Mouse (Mus musculus) lung, embryonic 14.5 days (tissue): ENCODE data around the gene Tbx15. TPM values are rescaled to one million over a fixed set of nuclear protein-coding genes. Genes with fewer than 3 reads are reported as not detected.

ENCODE experiments used
- ATAC-seq: fragments of 200-750 bp; cut with Nextera tagmentation; 2 replicates; pipeline ENCODE4 v1.8.0; 2017; ENCODE audit warnings: mild to moderate bottlenecking, moderate TSS enrichment, moderate library complexity; ENCODE audit not compliant: insufficient read depth
- DNase-seq: peaks from one replicate; pipeline ENCODE4 v3.0.0-alpha.2; 2015
- H3K27ac ChIP-seq: fragments of 300-500 bp; sonication (generic); 2 replicates; pipeline ENCODE4 v1.5.1; 2014; ENCODE audit warnings: low read depth, mild to moderate bottlenecking, moderate library complexity
- H3K27me3 ChIP-seq: fragments of 300-500 bp; sonication (generic); 2 replicates; pipeline ENCODE4 v1.6.1; 2014; ENCODE audit warnings: low read length, control low read depth; ENCODE audit not compliant: insufficient read depth
- H3K36me3 ChIP-seq: fragments of 300-500 bp; sonication (generic); 2 replicates; pipeline ENCODE4 v1.6.1; 2014; ENCODE audit warnings: control low read depth; ENCODE audit not compliant: insufficient read depth
- H3K4me1 ChIP-seq: fragments of 300-500 bp; sonication (generic); 2 replicates; pipeline ENCODE4 v1.6.1; 2014; ENCODE audit warnings: antibody characterized with exemption, control low read depth; ENCODE audit not compliant: insufficient read depth
- H3K4me2 ChIP-seq: fragments of 300-500 bp; sonication (generic); 2 replicates; pipeline ENCODE4 v1.6.1; 2014; ENCODE audit warnings: mild to moderate bottlenecking
- H3K4me3 ChIP-seq: fragments of 300-500 bp; sonication (generic); 2 replicates; pipeline ENCODE4 v1.5.1; 2014; ENCODE audit warnings: low read depth, low read length
- H3K9ac ChIP-seq: fragments of 300-500 bp; sonication (generic); 2 replicates; pipeline ENCODE4 v1.6.1; 2014
- H3K9me3 ChIP-seq: fragments of 300-500 bp; sonication (generic); 2 replicates; pipeline ENCODE4 v1.6.1; 2016; ENCODE audit warnings: low read depth, low read length, control low read depth
- CTCF ChIP-seq: IDR thresholded peaks from 2 replicates; pipeline ENCODE4 v1.5.1; 2016; ENCODE audit warnings: antibody characterized with exemption, low read depth
- WGBS: fragments of 180-500 bp; shearing (Covaris S2); extraction: QIAGEN DNeasy Blood & Tissue Kit; methylation state at CpG from one replicate; pipeline ENCODE4 v1.1.7; 2014; 5-methylcytosine and 5-hydroxymethylcytosine counted together
- polyA plus RNA-seq: library from polyadenylated mRNA; unstranded; fragments of >200 nt; fragmentation: Nextera tagmentation; extraction: Ambion mirVana; gene quantifications from 2 replicates; pipeline ENCODE4 v1.2.1, GENCODE M21; 2014

Gene Tbx15
- 0.05 and 0.28 TPM in 2 replicates for polyA plus RNA-seq

- no peak for TF ChIP-seq CTCF
- Histone ChIP-seq H3K4me1 (no peaks in the 10 kb centered on the region), H3K4me2 (peak within 1 kb of the TSS; percentile 36; the same call in 1 of the 2 replicates), H3K4me3 (peak within 1 kb of the TSS; percentile 10; the same call in 1 of the 2 replicates), H3K9me3 (no peaks in the 10 kb centered on the region), H3K27me3 (peaks cover 96% of the 10 kb centered on the region), H3K36me3 (no peaks in the 10 kb centered on the region), H3K27ac (no peak within 1 kb of the TSS), H3K9ac (no peak within 1 kb of the TSS)
- no peak for DNase-seq
- WGBS, result 1% methylated on average over 20 of the region's 20 CpGs
- ATAC-seq, result no peak
These were observed at the start of gene Tbx15 for GRCm38 (mm10) chr3:99240213-99240720. Gene Tbx15, plus strand, starts transcription at chr3:99240381.

- no peaks in the 10 kb centered on the region for H3K36me3 ChIP-seq
- H3K9ac ChIP-seq, result no peak overlapping the region
- TF ChIP-seq CTCF, result no peak
- H3K27ac ChIP-seq, result no peak overlapping the region
- no peak for ATAC-seq
- H3K9me3 ChIP-seq, result no peaks in the 10 kb centered on the region
- no peaks in the 10 kb centered on the region for H3K4me1 ChIP-seq
- DNase-seq, result no peak
- no peak overlapping the region for H3K4me3 ChIP-seq
- H3K4me2 ChIP-seq, result no peak overlapping the region
- no peaks in the 10 kb centered on the region for H3K27me3 ChIP-seq
- 57% methylated on average over 4 of the region's 4 CpGs for WGBS
These were observed 46.6 kb upstream of the Tbx15 start for GRCm38 (mm10) chr3:99193576-99193975.

GRCm38 (mm10) chr3:99203331-99203730 is 36.9 kb upstream of the Tbx15 start:
- ATAC-seq (no peak), DNase-seq (no peak)
- no peak overlapping the region for H3K27ac ChIP-seq
- no peak overlapping the region for H3K4me3 ChIP-seq
- no peak overlapping the region for H3K9ac ChIP-seq
- H3K9me3 ChIP-seq, result no peaks in the 10 kb centered on the region
- TF ChIP-seq CTCF, result no peak
- H3K4me1 ChIP-seq, result no peaks in the 10 kb centered on the region
- no peak overlapping the region for H3K4me2 ChIP-seq
- H3K36me3 ChIP-seq, result no peaks in the 10 kb centered on the region
- no peaks in the 10 kb centered on the region for H3K27me3 ChIP-seq

- H3K36me3 ChIP-seq, result no peaks in the 10 kb centered on the region
- no peak overlapping the region for H3K27ac ChIP-seq
- ATAC-seq, result no peak
- no peak overlapping the region for H3K9ac ChIP-seq
- 19% methylated on average over 1 of the region's 1 CpGs for WGBS
- no peak for DNase-seq
- H3K9me3 ChIP-seq, result no peaks in the 10 kb centered on the region
- TF ChIP-seq CTCF, result no peak
- H3K4me1 ChIP-seq, result 0 out of 2 replicates have a peak, but pooled peaks cover 4% of the 10 kb centered on the region
- H3K4me3 ChIP-seq, result no peak overlapping the region
- H3K27me3 ChIP-seq, result no peaks in the 10 kb centered on the region
- no peak overlapping the region for H3K4me2 ChIP-seq
These were observed 31.8 kb upstream of the Tbx15 start for GRCm38 (mm10) chr3:99208416-99208815.

GRCm38 (mm10) chr3:99211105-99211698 is 29.0 kb upstream of the Tbx15 start:
- no peak for TF ChIP-seq CTCF
- Histone ChIP-seq H3K27ac (no peak overlapping the region), H3K4me3 (no peak overlapping the region), H3K4me1 (0 out of 2 replicates have a peak, but pooled peaks cover 4% of the 10 kb centered on the region), H3K36me3 (no peaks in the 10 kb centered on the region), H3K9me3 (no peaks in the 10 kb centered on the region), H3K4me2 (no peak overlapping the region), H3K27me3 (no peaks in the 10 kb centered on the region), H3K9ac (no peak overlapping the region)
- WGBS, result 27% methylated on average over 14 of the region's 14 CpGs
- peak; percentile 21; the same call in 1 of the 2 replicates for ATAC-seq
- peak; percentile 57 for DNase-seq

GRCm38 (mm10) chr3:99227807-99228206 is 12.4 kb upstream of the Tbx15 start:
- 61% methylated on average over 2 of the region's 2 CpGs for WGBS
- no peak for DNase-seq
- Histone ChIP-seq H3K9me3 (no peaks in the 10 kb centered on the region), H3K27me3 (peaks cover 6% of the 10 kb centered on the region), H3K4me3 (no peak overlapping the region), H3K4me2 (no peak overlapping the region), H3K27ac (no peak overlapping the region), H3K36me3 (no peaks in the 10 kb centered on the region), H3K4me1 (no peaks in the 10 kb centered on the region), H3K9ac (no peak overlapping the region)
- no peak for ATAC-seq
- no peak for TF ChIP-seq CTCF

GRCm38 (mm10) chr3:99233393-99234318 is 6.5 kb upstream of the Tbx15 start:
- Histone ChIP-seq H3K9ac (no peak overlapping the region), H3K27me3 (peaks cover 61% of the 10 kb centered on the region), H3K9me3 (no peaks in the 10 kb centered on the region), H3K4me3 (peak overlapping the region; percentile 3; the same call in 1 of the 2 replicates), H3K27ac (no peak overlapping the region), H3K36me3 (no peaks in the 10 kb centered on the region), H3K4me1 (no peaks in the 10 kb centered on the region), H3K4me2 (peak overlapping the region; percentile 50)
- ATAC-seq, result peak; percentile 67; the same call in 1 of the 2 replicates
- DNase-seq, result peak; percentile 87
- WGBS, result 5% methylated on average over 20 of the region's 20 CpGs
- peak; percentile 64 for TF ChIP-seq CTCF
